Mouse (Mus musculus) limb, embryonic 12.5 days (tissue): Measurements from ENCODE around the gene Svop. TPM values are rescaled to one million over a fixed set of nuclear protein-coding genes. Genes with fewer than 3 reads are reported as not detected.
A peak's percentile ranks its signal among the peaks of the same experiment; 100 is the strongest.

Source experiments
- ATAC-seq: fragments of 200-750 bp; cut with Nextera tagmentation; 2 replicates; pipeline ENCODE4 v1.8.0; 2017; ENCODE audit warnings: low read depth, moderate TSS enrichment; ENCODE audit not compliant: insufficient number of reproducible peaks, insufficient read depth, low FRiP score, low TSS enrichment
- H3K27ac ChIP-seq: fragments of 300-500 bp; sonication (generic); 2 replicates; pipeline ENCODE4 v1.5.1; 2016; ENCODE audit warnings: mild to moderate bottlenecking, moderate library complexity
- H3K27me3 ChIP-seq: fragments of 300-500 bp; sonication (generic); 2 replicates; pipeline ENCODE4 v1.6.1; 2016; ENCODE audit warnings: mild to moderate bottlenecking, moderate library complexity
- H3K36me3 ChIP-seq: fragments of 300-500 bp; sonication (generic); 2 replicates; pipeline ENCODE4 v1.6.1; 2016; ENCODE audit warnings: mild to moderate bottlenecking, moderate library complexity
- H3K4me1 ChIP-seq: fragments of 300-500 bp; sonication (generic); replicated peaks from 2 replicates; pipeline ENCODE4 v1.6.1; 2016
- H3K4me2 ChIP-seq: fragments of 300-500 bp; sonication (generic); 2 replicates; pipeline ENCODE4 v1.6.1; 2016; ENCODE audit warnings: mild to moderate bottlenecking, moderate library complexity
- H3K4me3 ChIP-seq: fragments of 300-500 bp; sonication (generic); replicated peaks from 2 replicates; pipeline ENCODE4 v1.5.1; 2016; ENCODE audit warnings: mild to moderate bottlenecking
- H3K9ac ChIP-seq: fragments of 300-500 bp; sonication (generic); replicated peaks from 2 replicates; pipeline ENCODE4 v1.6.1; 2016; ENCODE audit warnings: mild to moderate bottlenecking, moderate library complexity
- H3K9me3 ChIP-seq: fragments of 300-500 bp; sonication (generic); 2 replicates; pipeline ENCODE4 v1.6.1; 2016; ENCODE audit warnings: mild to moderate bottlenecking, moderate library complexity
- WGBS: fragments of 180-500 bp; shearing (Covaris S2); methylation state at CpG from one replicate; pipeline ENCODE4 v1.1.7; 2016; 5-methylcytosine and 5-hydroxymethylcytosine counted together
- polyA plus RNA-seq: library from polyadenylated mRNA; unstranded; fragments of >200 nt; fragmentation: Nextera tagmentation; extraction: Ambion mirVana; gene quantifications from 2 replicates; pipeline ENCODE4 v1.2.1, GENCODE M21; 2016

Svop gene
- polyA plus RNA-seq, 1 experiment from 2014 or later: 0.08 TPM

- no peaks in the 10 kb centered on the region for H3K9me3 ChIP-seq
- ATAC-seq: no peak
- H3K4me1 ChIP-seq: peaks cover 10% of the 10 kb centered on the region
- H3K4me2 ChIP-seq: no peak overlapping the region
- WGBS: 93% methylated on average over 1 of the region's 1 CpGs
- no peak overlapping the region for H3K27ac ChIP-seq
- no peak overlapping the region for H3K4me3 ChIP-seq
- no peaks in the 10 kb centered on the region for H3K27me3 ChIP-seq
- H3K36me3 ChIP-seq: peaks cover 42% of the 10 kb centered on the region
- H3K9ac ChIP-seq: no peak overlapping the region
Measured at GRCm38 (mm10) chr5:113980511-113980910, 110.9 kb downstream of the Svop start.

- Histone ChIP-seq H3K4me1 (peaks cover 38% of the 10 kb centered on the region), H3K9me3 (no peaks in the 10 kb centered on the region), H3K27me3 (no peaks in the 10 kb centered on the region), H3K4me3 (no peak overlapping the region), H3K36me3 (peaks cover 29% of the 10 kb centered on the region), H3K9ac (no peak overlapping the region), H3K4me2 (no peak overlapping the region), H3K27ac (peak overlapping the region; percentile 66; the same call in 1 of the 2 replicates)
- no peak for ATAC-seq
- WGBS: 80% methylated on average over 8 of the region's 8 CpGs
Measured at GRCm38 (mm10) chr5:113977309-113977708, 114.1 kb downstream of the Svop start.

Other genes starting within 250 kb of the Svop start
- gene Coro1c, start 182.8 kb downstream of the Svop start, polyA plus RNA-seq: 91.1 and 99.4 TPM in 2 replicates
- gene Ssh1, start 97.7 kb downstream of the Svop start, polyA plus RNA-seq: 16.6 and 17.3 TPM in 2 replicates
- gene Dao, start 87.9 kb downstream of the Svop start, polyA plus RNA-seq: not detected in 2 replicates
- 14.0 and 15.5 TPM in 2 replicates for gene Usp30, start 26.1 kb downstream of the Svop start, polyA plus RNA-seq
- gene Alkbh2, start 36.6 kb upstream of the Svop start, polyA plus RNA-seq: 13.8 and 16.1 TPM in 2 replicates
- gene Ung, start 38.8 kb upstream of the Svop start, polyA plus RNA-seq: 61.7 and 63.0 TPM in 2 replicates
- 4.7 TPM in 2 replicates for gene Acacb, start 55.0 kb upstream of the Svop start, polyA plus RNA-seq
- not detected in 2 replicates for gene Foxn4, start 182.2 kb upstream of the Svop start, polyA plus RNA-seq
- 0.93 and 0.99 TPM in 2 replicates for gene Myo1h, start 197.6 kb upstream of the Svop start, polyA plus RNA-seq